Mouse (Mus musculus) myocyte (in vitro differentiated cells): Measurements from ENCODE around the gene Setd5. TPM values are rescaled to one million over a fixed set of nuclear protein-coding genes. Genes with fewer than 3 reads are reported as not detected.

Experiments
- H3K27me3 ChIP-seq: one replicate; pipeline ENCODE4 v1.6.1; 2011; ENCODE audit not compliant: control insufficient read depth, insufficient read depth, insufficient read length
- H3K36me3 ChIP-seq: one replicate; pipeline ENCODE4 v1.6.1; 2011; ENCODE audit not compliant: control insufficient read depth, insufficient read depth
- H3K4me2 ChIP-seq: one replicate; pipeline ENCODE4 v1.6.1; 2011; ENCODE audit warnings: low read depth, control low read depth
- H3K4me3 ChIP-seq: one replicate; pipeline ENCODE4 v1.5.1; 2011; ENCODE audit warnings: mild to moderate bottlenecking, control low read depth, moderate library complexity
- H3K79me2 ChIP-seq: one replicate; pipeline ENCODE4 v1.6.1; 2011; ENCODE audit not compliant: control insufficient read depth, insufficient read depth
- H3ac ChIP-seq: one replicate; pipeline ENCODE4 v1.6.1; 2011; ENCODE audit not compliant: control insufficient read depth, insufficient read length
- CEBPB ChIP-seq: IDR thresholded peaks from 2 replicates; pipeline ENCODE4 v1.6.1; 2011; ENCODE audit warnings: mild to moderate bottlenecking, moderate library complexity; ENCODE audit not compliant: poor library complexity, insufficient read depth, severe bottlenecking
- E2F4 ChIP-seq: IDR thresholded peaks from one replicate; pipeline ENCODE4 v1.6.1; 2011; ENCODE audit warnings: mild to moderate bottlenecking, control low read depth, moderate library complexity; ENCODE audit not compliant: insufficient read depth
- MAX ChIP-seq: IDR thresholded peaks from one replicate; pipeline ENCODE4 v1.6.1; 2011; ENCODE audit warnings: low read depth, mild to moderate bottlenecking, control low read depth
- MYOD1 ChIP-seq, 3 experiments: IDR thresholded peaks; one replicate each; pipeline ENCODE4 v1.6.1; 2011; ENCODE audit warnings: control low read depth in 2 of 3, low read depth in 2 of 3, mild to moderate bottlenecking in 2 of 3, moderate library complexity in 1 of 3; ENCODE audit not compliant: insufficient read length in 2 of 3, control insufficient read depth in 1 of 3
- MYOG ChIP-seq, 3 experiments: IDR thresholded peaks; one replicate each; pipeline ENCODE4 v1.6.1; 2011; ENCODE audit warnings: control low read depth in 2 of 3, low read depth in 2 of 3, mild to moderate bottlenecking in 2 of 3; ENCODE audit not compliant: insufficient read length in 2 of 3, control insufficient read depth in 1 of 3, insufficient read depth in 1 of 3
- POLR2A ChIP-seq: IDR thresholded peaks from one replicate; pipeline ENCODE4 v1.6.1; 2011; ENCODE audit warnings: low read depth, mild to moderate bottlenecking, control low read depth, moderate library complexity; ENCODE audit not compliant: insufficient read length
- POLR2AphosphoS2 ChIP-seq: IDR thresholded peaks from one replicate; pipeline ENCODE4 v1.6.1; 2011; ENCODE audit warnings: low read depth, control low read depth; ENCODE audit not compliant: insufficient read length
- REST ChIP-seq: IDR thresholded peaks from one replicate; pipeline ENCODE4 v1.6.1; 2011; ENCODE audit warnings: mild to moderate bottlenecking, control low read depth, moderate library complexity; ENCODE audit not compliant: insufficient read depth, insufficient read length
- SRF ChIP-seq: IDR thresholded peaks from one replicate; pipeline ENCODE4 v1.6.1; 2011; ENCODE audit warnings: low read depth; ENCODE audit not compliant: control insufficient read depth, insufficient read length
- TCF12 ChIP-seq: IDR thresholded peaks from one replicate; pipeline ENCODE4 v1.6.1; 2011; ENCODE audit warnings: mild to moderate bottlenecking, control low read depth; ENCODE audit not compliant: poor library complexity, insufficient read depth, severe bottlenecking
- TCF3 ChIP-seq: IDR thresholded peaks from one replicate; pipeline ENCODE4 v1.6.1; 2011; ENCODE audit warnings: low read depth, control low read depth; ENCODE audit not compliant: insufficient read length
- USF1 ChIP-seq: IDR thresholded peaks from one replicate; pipeline ENCODE4 v1.6.1; 2011; ENCODE audit warnings: low read depth, mild to moderate bottlenecking, control low read depth, moderate library complexity
- polyA plus RNA-seq: library from polyadenylated mRNA; unstranded; fragments of >200 nt; fragmentation: generic; extraction: Trizol; gene quantifications from one replicate; pipeline ENCODE4 v1.2.1, GENCODE M21; 2012; ENCODE audit warnings: missing spikeins

Gene Setd5
- polyA plus RNA-seq, 1 experiment: 21.8 TPM

DNA sequence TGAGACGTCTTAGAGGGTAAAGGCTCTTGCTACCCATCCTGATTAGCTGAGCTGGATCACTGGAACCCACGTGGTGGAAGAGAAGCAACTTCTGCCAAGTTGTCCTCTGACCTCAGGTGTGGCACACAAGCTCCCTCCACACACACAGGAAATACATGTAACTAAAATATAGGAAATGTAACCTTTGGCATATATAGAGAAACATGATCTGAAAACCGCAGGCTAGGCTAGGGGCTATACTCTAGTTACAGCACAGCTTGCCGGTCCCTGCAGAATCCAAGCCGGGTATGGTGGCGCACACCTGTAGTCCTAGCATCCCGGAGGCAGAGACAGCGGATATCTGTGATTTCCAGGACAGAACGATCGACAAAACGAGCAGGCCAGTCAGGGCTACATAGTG, 31.6 kb upstream of the Setd5 start:
- peak overlapping the region; percentile 97 for H3K4me2 ChIP-seq
- TF ChIP-seq POLR2AphosphoS2: peak; percentile 48
- TF ChIP-seq E2F4: no peak

DNA sequence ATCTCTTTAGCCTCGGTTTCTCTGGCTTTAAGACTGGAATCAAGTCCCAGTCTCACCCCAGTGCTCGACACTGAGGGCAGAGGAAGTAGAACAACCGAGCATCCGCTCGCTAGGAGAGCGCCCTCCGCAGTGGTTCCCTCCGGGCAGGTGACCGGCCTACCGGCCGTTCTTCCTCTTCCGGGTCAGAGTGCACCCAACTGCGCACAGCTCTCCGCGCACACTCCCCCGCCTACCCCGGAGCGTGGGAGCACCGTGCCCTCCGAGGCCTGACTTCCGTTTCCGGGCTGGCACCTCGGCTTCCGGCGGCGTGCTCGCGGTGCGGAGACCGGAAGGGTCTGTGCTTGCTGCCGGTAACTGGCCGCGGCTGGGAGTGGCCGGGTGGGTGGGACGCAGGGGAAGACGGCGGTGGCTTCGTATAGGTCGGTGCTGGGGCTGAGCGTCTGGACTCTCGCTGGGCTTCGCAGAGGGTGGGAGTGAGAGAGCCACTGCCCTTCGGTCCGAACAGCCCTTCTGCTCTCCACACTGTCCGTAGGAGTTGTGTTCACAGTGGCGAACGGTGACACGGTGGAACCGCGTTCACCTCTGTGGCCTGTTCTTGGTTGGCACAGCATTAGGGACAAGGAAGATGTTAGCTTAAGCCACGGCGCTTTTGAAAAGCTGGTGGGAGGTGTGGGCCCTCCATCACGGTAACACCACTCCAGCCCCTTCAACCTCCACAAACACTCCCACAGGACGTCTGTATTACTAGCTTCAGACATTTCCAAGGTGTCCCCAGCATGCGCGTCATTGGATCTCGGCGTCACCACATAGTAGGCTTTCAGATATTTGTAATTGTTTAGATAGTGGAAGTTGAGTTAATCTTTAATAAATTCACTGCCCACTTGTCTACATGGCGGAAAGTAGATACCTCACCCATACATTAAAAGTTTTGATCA, 30.9 kb upstream of the Setd5 start, which contains the start of gene Thumpd3:
TSS of gene Thumpd3 (plus strand) at position 185 of the 935 bp plus-strand sequence.
- H3K27me3 ChIP-seq: no peaks in the 10 kb centered on the region
- peaks cover 21% of the 10 kb centered on the region for H3K79me2 ChIP-seq
- H3K36me3 ChIP-seq: peaks cover 6% of the 10 kb centered on the region
- peak within 1 kb of the TSS; percentile 94 for H3K4me3 ChIP-seq
- H3K4me2 ChIP-seq: peak within 1 kb of the TSS; percentile 97
- TF ChIP-seq REST (no peak), USF1 (peak; percentile 78), MAX (no peak), SRF (no peak), POLR2A (peak; percentile 86), MYOD1 (IDR thresholded peaks at IDR 0.05; ENCODE audit: control insufficient read depth in 1 of 3, insufficient read length in 2 of 3, low read depth in 2 of 3) (peak in 2 of 3 experiments; percentile 17 to 35), CEBPB (no peak), TCF3 (no peak), MYOG (IDR thresholded peaks at IDR 0.05; ENCODE audit: control insufficient read depth in 1 of 3, insufficient read depth in 1 of 3, insufficient read length in 2 of 3, low read depth in 2 of 3) (peak in 2 of 3 experiments; percentile 1 to 31), TCF12 (no peak), POLR2AphosphoS2 (peak; percentile 83), E2F4 (no peak)
- H3ac ChIP-seq: peak within 1 kb of the TSS; percentile 21

More for the DNA sequence above, 31.6 kb upstream of the Setd5 start:
- peaks cover 6% of the 10 kb centered on the region for H3K36me3 ChIP-seq
- H3K79me2 ChIP-seq: peaks cover 21% of the 10 kb centered on the region
- peak overlapping the region; percentile 21 for H3ac ChIP-seq
- peak overlapping the region; percentile 94 for H3K4me3 ChIP-seq
- H3K27me3 ChIP-seq: no peaks in the 10 kb centered on the region

DNA sequence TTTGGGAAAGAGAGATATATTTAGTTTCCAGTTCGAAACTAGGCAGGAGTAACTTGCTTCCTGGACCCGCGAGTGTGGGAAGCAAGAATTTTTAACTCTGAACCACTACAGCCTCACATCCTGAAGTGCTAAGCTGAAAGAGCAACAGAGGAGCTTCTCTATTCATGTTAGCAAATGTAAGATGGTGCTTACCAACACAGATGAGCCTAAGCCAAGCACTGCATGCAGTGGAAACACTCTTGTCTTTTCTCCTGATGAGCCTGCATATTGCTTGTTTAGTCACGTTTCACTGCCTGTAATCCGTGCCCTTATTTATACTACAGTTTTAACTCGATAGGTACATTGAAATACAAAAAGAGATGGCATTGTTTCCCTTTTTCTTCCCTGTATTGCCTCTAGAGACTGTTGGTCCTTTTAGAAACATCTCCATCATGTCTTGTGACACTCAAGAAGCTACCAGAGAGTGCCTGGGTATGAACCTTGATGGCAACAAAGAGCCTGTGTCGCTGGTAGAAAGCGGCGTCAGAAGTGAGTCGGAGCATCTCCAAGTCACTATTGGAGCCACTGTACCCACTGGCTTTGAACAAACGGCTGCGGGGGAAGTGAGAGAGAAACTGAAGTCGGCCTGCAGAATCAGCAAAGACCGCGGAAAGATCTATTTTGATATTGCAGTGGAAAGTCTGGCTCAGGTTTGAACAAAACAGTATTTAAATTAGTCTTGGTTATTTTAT, 30.0 kb upstream of the Setd5 start:
- Histone ChIP-seq H3K4me3 (peak overlapping the region; percentile 94), H3K79me2 (peaks cover 26% of the 10 kb centered on the region), H3K4me2 (peak overlapping the region; percentile 88), H3K36me3 (peaks cover 6% of the 10 kb centered on the region), H3ac (peak overlapping the region; percentile 21), H3K27me3 (no peaks in the 10 kb centered on the region)
- no peak for TF ChIP-seq POLR2AphosphoS2
- no peak for TF ChIP-seq E2F4
- no peak for TF ChIP-seq TCF12
- TF ChIP-seq MYOG (IDR thresholded peaks at IDR 0.05; ENCODE audit: control insufficient read depth in 1 of 3, insufficient read depth in 1 of 3, insufficient read length in 2 of 3, low read depth in 2 of 3): no peak
- TF ChIP-seq POLR2A: no peak
- no peak for TF ChIP-seq CEBPB
- no peak for TF ChIP-seq SRF
- TF ChIP-seq REST: no peak
- TF ChIP-seq USF1: no peak

DNA sequence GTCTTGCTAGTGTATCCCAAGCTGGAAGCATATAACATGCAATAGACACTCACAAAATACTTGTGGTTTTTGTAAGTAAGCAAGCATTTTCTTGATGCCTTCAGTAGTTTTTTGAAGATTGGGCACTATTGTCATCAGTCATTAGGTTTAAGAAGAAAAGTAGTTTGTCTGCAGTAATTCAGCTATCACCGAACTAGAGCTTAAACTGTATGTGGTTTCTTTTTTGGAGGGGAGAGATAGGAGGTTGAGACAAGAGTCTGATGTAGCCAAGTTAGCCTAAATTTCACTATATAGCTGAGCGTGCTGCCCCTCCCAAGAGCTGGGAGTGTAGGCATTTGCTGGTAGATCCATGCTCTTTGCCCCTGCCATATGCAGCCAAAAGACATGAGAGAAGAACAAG, 28.8 kb upstream of the Setd5 start:
- Histone ChIP-seq H3K4me3 (no peak overlapping the region), H3K27me3 (no peaks in the 10 kb centered on the region), H3K36me3 (peaks cover 6% of the 10 kb centered on the region), H3ac (no peak overlapping the region), H3K4me2 (no peak overlapping the region), H3K79me2 (peaks cover 29% of the 10 kb centered on the region)
- TF ChIP-seq REST: no peak
- no peak for TF ChIP-seq POLR2A
- TF ChIP-seq MYOG (IDR thresholded peaks at IDR 0.05; ENCODE audit: control insufficient read depth in 1 of 3, insufficient read depth in 1 of 3, insufficient read length in 2 of 3, low read depth in 2 of 3): no peak
- no peak for TF ChIP-seq TCF12
- no peak for TF ChIP-seq TCF3
- no peak for TF ChIP-seq POLR2AphosphoS2
- TF ChIP-seq CEBPB: no peak
- TF ChIP-seq E2F4: no peak
- no peak for TF ChIP-seq MAX
- TF ChIP-seq USF1: no peak
- no peak for TF ChIP-seq MYOD1 (IDR thresholded peaks at IDR 0.05; ENCODE audit: control insufficient read depth in 1 of 3, insufficient read length in 2 of 3, low read depth in 2 of 3)
- no peak for TF ChIP-seq SRF
